Mouse (Mus musculus) liver, embryonic 14.5 days (tissue): Measurements from ENCODE around the gene Prkg1.

Experiments used
- CTCF ChIP-seq: IDR thresholded peaks from 2 replicates; pipeline ENCODE4 v1.5.1; 2016; ENCODE audit warnings: antibody characterized with exemption, low read depth, control low read depth
- EP300 ChIP-seq: IDR thresholded peaks from 2 replicates; pipeline ENCODE4 v1.6.1; 2016; ENCODE audit warnings: antibody characterized with exemption, low read depth

GRCm38 (mm10) chr19:31078241-31078640 is 686.6 kb downstream of the Prkg1 start:
- no peak for TF ChIP-seq CTCF
- no peak for TF ChIP-seq EP300
